10 mouse cellular contexts compared by ENCODE assay signal in genomic region chr3:87763202-87763601, GRCm38 (mm10). TPM values are rescaled to one million over a fixed set of nuclear protein-coding genes. Genes with fewer than 3 reads are reported as not detected.
DNase-seq lines count a peak whose midpoint lies in the region; ATAC-seq and TF ChIP-seq lines count a peak whose summit lies in the region.
"Had no signal": no experiment of that assay in that cellular context is flagged by ENCODE, and none has a peak within 500 bp of the region (broad histone marks: within the 10 kb centered on the region; RNA-seq: fewer than 3 reads in every experiment).

No protein-coding gene starts in this region.

- TF ChIP-seq EP300 in lung, postnatal 0 days (IDR thresholded peaks at IDR 0.05) = no peak

- no peak for ATAC-seq in heart, embryonic 11.5 days (replicated peaks; ENCODE audit: insufficient number of reproducible peaks, low FRiP score, low TSS enrichment)
- ATAC-seq in lung, postnatal 0 days = no peak
- ATAC-seq in intestine, embryonic 15.5 days = no peak
- no peak for ATAC-seq in stomach, embryonic 15.5 days (ENCODE audit: insufficient read depth, low FRiP score, low read depth)
- no peak for ATAC-seq in forebrain, embryonic 14.5 days
- ATAC-seq: CD4-positive, CD25-positive, alpha-beta regulatory T cell, adult 4 months had no signal

- no peak for TF ChIP-seq CTCF in lung, postnatal 0 days (IDR thresholded peaks at IDR 0.05)

- peaks cover 7% of the 10 kb centered on the region; the same call in 1 of the 2 replicates for H3K27me3 ChIP-seq in heart, embryonic 11.5 days (ENCODE audit: control insufficient read depth, insufficient read depth, low read length)
- no peaks in the 10 kb centered on the region for H3K27me3 ChIP-seq in lung, postnatal 0 days (replicated peaks; ENCODE audit: insufficient read depth, low read length)
- no peaks in the 10 kb centered on the region for H3K27me3 ChIP-seq in intestine, embryonic 15.5 days (replicated peaks)
- no peaks in the 10 kb centered on the region for H3K27me3 ChIP-seq in stomach, embryonic 15.5 days (replicated peaks)
- peaks cover 10% of the 10 kb centered on the region for H3K27me3 ChIP-seq in forebrain, embryonic 14.5 days (replicated peaks; ENCODE audit: control insufficient read depth, insufficient read depth, low read length)

- H3K9me3 ChIP-seq in heart, embryonic 11.5 days (replicated peaks; ENCODE audit: control insufficient read depth, low read length) = no peaks in the 10 kb centered on the region
- H3K9me3 ChIP-seq in lung, postnatal 0 days (ENCODE audit: low read length) = no peaks in the 10 kb centered on the region
- no peaks in the 10 kb centered on the region for H3K9me3 ChIP-seq in intestine, embryonic 15.5 days
- H3K9me3 ChIP-seq in stomach, embryonic 15.5 days = no peaks in the 10 kb centered on the region
- H3K9me3 ChIP-seq in forebrain, embryonic 14.5 days (replicated peaks; ENCODE audit: control insufficient read depth, low read length) = no peaks in the 10 kb centered on the region
- H3K9me3 ChIP-seq: midbrain, embryonic 12.5 days had no signal

- peaks cover 24% of the 10 kb centered on the region for H3K4me1 ChIP-seq in heart, embryonic 11.5 days (ENCODE audit: control insufficient read depth, insufficient read depth, low read length)
- peaks cover 7% of the 10 kb centered on the region for H3K4me1 ChIP-seq in lung, postnatal 0 days (ENCODE audit: insufficient read depth, low read depth, low read length)
- H3K4me1 ChIP-seq in intestine, embryonic 15.5 days (replicated peaks) = peaks cover 72% of the 10 kb centered on the region
- peaks cover 55% of the 10 kb centered on the region for H3K4me1 ChIP-seq in stomach, embryonic 15.5 days
- H3K4me1 ChIP-seq in forebrain, embryonic 14.5 days (ENCODE audit: control insufficient read depth, insufficient read depth, low read length) = no peaks in the 10 kb centered on the region

- no peaks in the 10 kb centered on the region for H3K36me3 ChIP-seq in heart, embryonic 11.5 days (ENCODE audit: control insufficient read depth, insufficient read depth, low read length)
- no peaks in the 10 kb centered on the region for H3K36me3 ChIP-seq in lung, postnatal 0 days (ENCODE audit: insufficient read depth, low read length)
- no peaks in the 10 kb centered on the region for H3K36me3 ChIP-seq in intestine, embryonic 15.5 days
- H3K36me3 ChIP-seq in stomach, embryonic 15.5 days = no peaks in the 10 kb centered on the region; the same call in 1 of the 2 replicates
- H3K36me3 ChIP-seq in forebrain, embryonic 14.5 days (ENCODE audit: control insufficient read depth, insufficient read depth, low read length) = no peaks in the 10 kb centered on the region
- H3K36me3 ChIP-seq: midbrain, embryonic 12.5 days had no signal

- DNase-seq in heart, adult 8-10 months (ENCODE audit: low spot score) = no peak
- DNase-seq in lung, postnatal 0 days (ENCODE audit: low spot score) = no peak
- no peak for DNase-seq in lung, adult 18-20 months
- DNase-seq in gastrocnemius, adult 8-10 months (ENCODE audit: low spot score in 2 of 2) = no peak
- no peak for DNase-seq in forebrain, embryonic 14.5 days (ENCODE audit: low spot score)

- no peak overlapping the region for H3K4me3 ChIP-seq in heart, embryonic 11.5 days (ENCODE audit: low read depth, low read length)
- no peak overlapping the region for H3K4me3 ChIP-seq in lung, postnatal 0 days (ENCODE audit: low read depth, low read length)
- H3K4me3 ChIP-seq in intestine, embryonic 15.5 days (replicated peaks) = 0 out of 2 replicates have a peak overlapping the region, but pooled peaks have one; percentile 18
- H3K4me3 ChIP-seq in stomach, embryonic 15.5 days (replicated peaks) = no peak overlapping the region
- no peak overlapping the region for H3K4me3 ChIP-seq in forebrain, embryonic 14.5 days (ENCODE audit: low read depth, low read length)
- H3K4me3 ChIP-seq: midbrain, embryonic 12.5 days had no signal

- peak overlapping the region; percentile 50; the same call in 1 of the 2 replicates for H3K4me2 ChIP-seq in heart, embryonic 11.5 days
- H3K4me2 ChIP-seq in lung, postnatal 0 days (replicated peaks; ENCODE audit: low read depth, low read length) = peak overlapping the region; percentile 54; the same call in 1 of the 2 replicates
- peak overlapping the region; percentile 58 for H3K4me2 ChIP-seq in intestine, embryonic 15.5 days (replicated peaks)
- H3K4me2 ChIP-seq in stomach, embryonic 15.5 days = peak overlapping the region; percentile 46
- H3K4me2 ChIP-seq in forebrain, embryonic 14.5 days (ENCODE audit: low read length) = no peak overlapping the region
- H3K4me2 ChIP-seq: midbrain, embryonic 12.5 days had no signal

- 51% methylated on average over 4 of the region's 4 CpGs for WGBS in heart, embryonic 11.5 days (ENCODE audit: insufficient replicate concordance)
- 24% methylated on average over 4 of the region's 4 CpGs for WGBS in lung, postnatal 0 days
- 38% methylated on average over 4 of the region's 4 CpGs for WGBS in intestine, embryonic 15.5 days
- 38% methylated on average over 4 of the region's 4 CpGs for WGBS in stomach, embryonic 15.5 days
- 73% methylated on average over 4 of the region's 4 CpGs for WGBS in forebrain, embryonic 14.5 days

- H3K9ac ChIP-seq in heart, embryonic 11.5 days (ENCODE audit: low read depth, low read length) = peak overlapping the region; percentile 4; the same call in 1 of the 2 replicates
- no peak overlapping the region for H3K9ac ChIP-seq in lung, postnatal 0 days (replicated peaks; ENCODE audit: low read depth)
- H3K9ac ChIP-seq in intestine, embryonic 15.5 days = peak overlapping the region; percentile 32; the same call in 1 of the 2 replicates
- no peak overlapping the region for H3K9ac ChIP-seq in stomach, embryonic 15.5 days
- no peak overlapping the region for H3K9ac ChIP-seq in forebrain, embryonic 14.5 days (ENCODE audit: low read length)
- H3K9ac ChIP-seq: midbrain, embryonic 12.5 days had no signal

- H3K27ac ChIP-seq in heart, embryonic 11.5 days (ENCODE audit: low read depth, low read length) = peak overlapping the region; percentile 86
- peak overlapping the region; percentile 80; the same call in 1 of the 2 replicates for H3K27ac ChIP-seq in lung, postnatal 0 days (ENCODE audit: low read length)
- H3K27ac ChIP-seq in intestine, embryonic 15.5 days = peak overlapping the region; percentile 95
- peak overlapping the region; percentile 91 for H3K27ac ChIP-seq in stomach, embryonic 15.5 days
- no peak overlapping the region for H3K27ac ChIP-seq in forebrain, embryonic 14.5 days (ENCODE audit: low read depth, low read length)
- H3K27ac ChIP-seq: midbrain, embryonic 12.5 days had no signal

RNA-seq across cellular contexts. Expression of gene Lrrc71, which starts 14.8 kb away (rescaled TPM):
- polyA plus RNA-seq in heart, embryonic 11.5 days (2014; fragmentation: Nextera tagmentation; extraction: Ambion mirVana) = 0.43 and 0.66 TPM in 2 replicates
- total RNA-seq in heart, adult 8-10 months (2022) = under 1 TPM in 3 of 4 experiments, not detected in 1; 0.09 to 0.31 (median 0.13) TPM
- polyA plus RNA-seq in lung, postnatal 0 days (2015; fragmentation: Nextera tagmentation; extraction: Ambion mirVana) = 8.9 and 9.3 TPM in 2 replicates
- 0.36 and 0.48 TPM in 2 replicates for polyA plus RNA-seq in intestine, embryonic 15.5 days (2015; fragmentation: Nextera tagmentation; extraction: Ambion mirVana)
- polyA plus RNA-seq in stomach, embryonic 15.5 days (2015; fragmentation: Nextera tagmentation; extraction: Ambion mirVana) = 0.37 and 0.53 TPM in 2 replicates
- under 1 TPM in 1 of 4 experiments, not detected in 3; 0.68 TPM for total RNA-seq in gastrocnemius, adult 8-10 months (2022)
- polyA plus RNA-seq in forebrain, embryonic 14.5 days (2014; fragmentation: Nextera tagmentation; extraction: Ambion mirVana) = 0.13 and 0.62 TPM in 2 replicates

RNA-seq across cellular contexts. Expression of gene Ntrk1, which starts 31.8 kb away (rescaled TPM):
- 0.30 and 0.51 TPM in 2 replicates for polyA plus RNA-seq in heart, embryonic 11.5 days (2014; fragmentation: Nextera tagmentation; extraction: Ambion mirVana)
- total RNA-seq in heart, adult 8-10 months (2022) = under 1 TPM in 3 of 4 experiments, not detected in 1; 0.16 to 0.30 (median 0.19) TPM
- 4.1 and 4.2 TPM in 2 replicates for polyA plus RNA-seq in lung, postnatal 0 days (2015; fragmentation: Nextera tagmentation; extraction: Ambion mirVana)
- 2.5 and 3.2 TPM in 2 replicates for polyA plus RNA-seq in intestine, embryonic 15.5 days (2015; fragmentation: Nextera tagmentation; extraction: Ambion mirVana)
- 1.9 and 2.2 TPM in 2 replicates for polyA plus RNA-seq in stomach, embryonic 15.5 days (2015; fragmentation: Nextera tagmentation; extraction: Ambion mirVana)
- total RNA-seq in gastrocnemius, adult 8-10 months (2022) = not detected
- 0.74 and 0.94 TPM in 2 replicates for polyA plus RNA-seq in forebrain, embryonic 14.5 days (2014; fragmentation: Nextera tagmentation; extraction: Ambion mirVana)
- polyA plus RNA-seq: CD4-positive, CD25-positive, alpha-beta regulatory T cell, adult 4 months had no signal

RNA-seq across cellular contexts. Expression of gene Insrr, which starts 33.5 kb away (rescaled TPM):
- polyA plus RNA-seq in heart, embryonic 11.5 days (2014; fragmentation: Nextera tagmentation; extraction: Ambion mirVana) = 0.03 and 0.23 TPM in 2 replicates
- total RNA-seq in heart, adult 8-10 months (2022) = not detected
- 0.02 and 0.12 TPM in 2 replicates for polyA plus RNA-seq in lung, postnatal 0 days (2015; fragmentation: Nextera tagmentation; extraction: Ambion mirVana)
- 0.44 and 0.52 TPM in 2 replicates for polyA plus RNA-seq in intestine, embryonic 15.5 days (2015; fragmentation: Nextera tagmentation; extraction: Ambion mirVana)
- 0.59 and 0.89 TPM in 2 replicates for polyA plus RNA-seq in stomach, embryonic 15.5 days (2015; fragmentation: Nextera tagmentation; extraction: Ambion mirVana)
- not detected for total RNA-seq in gastrocnemius, adult 8-10 months (2022)
- polyA plus RNA-seq in forebrain, embryonic 14.5 days (2014; fragmentation: Nextera tagmentation; extraction: Ambion mirVana) = 0.62 and 0.66 TPM in 2 replicates

Comparison
In these comparisons a context has a peak if more than half of its experiments do, and no peak if none do; other contexts are left out.
1. H3K9ac ChIP-seq: peak in heart, embryonic 11.5 days (single experiment) and intestine, embryonic 15.5 days (single experiment); none in lung, postnatal 0 days (single experiment), stomach, embryonic 15.5 days (single experiment) and forebrain, embryonic 14.5 days (single experiment).